Mouse (Mus musculus) megakaryocyte, embryonic 14.5 days (primary cell): ENCODE measurements at regions not wholly inside any gene's neighbourhood (a gene's known extent, or its start where the extent isn't known, plus 50 kb on each side); places are given as distances from the start of the nearest gene placed in this dataset.

Experiments
- FLI1 ChIP-seq: IDR thresholded peaks from 2 replicates; pipeline ENCODE4 v1.6.1; 2012; ENCODE audit warnings: low read length, inconsistent platforms, mixed read lengths
- GATA1 ChIP-seq: IDR thresholded peaks from 3 replicates; pipeline ENCODE4 v1.6.1; 2012; ENCODE audit warnings: mixed read lengths, low read length, inconsistent platforms, borderline replicate concordance

DNA sequence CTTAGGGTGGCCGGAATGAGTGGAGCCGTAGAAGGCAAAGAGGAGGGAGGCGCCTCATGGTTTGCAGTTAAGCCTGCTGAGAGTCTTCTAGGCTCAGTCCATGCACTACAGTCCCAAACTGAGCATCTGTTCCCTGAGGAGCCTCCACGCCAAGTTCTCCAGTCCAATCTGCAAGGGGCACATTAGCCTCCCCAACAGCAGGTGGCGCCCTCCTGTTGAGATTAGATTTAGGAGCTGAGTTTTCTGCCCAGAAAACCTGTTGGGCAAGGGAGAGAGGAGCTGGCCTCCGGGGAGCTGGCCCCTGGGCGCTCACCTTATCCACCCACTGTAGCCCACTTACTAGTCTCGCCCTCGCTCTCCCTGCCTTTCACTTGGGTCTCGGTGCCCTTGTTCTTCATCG, 150.0 kb upstream of the Haao start:
- no peak for TF ChIP-seq GATA1
- no peak for TF ChIP-seq FLI1
